ENCODE assay signal across 8 mouse cellular contexts in genomic region chr4:108579743-108580411, GRCm38 (mm10). TPM values are rescaled to one million over a fixed set of nuclear protein-coding genes. Genes with fewer than 3 reads are reported as not detected.
DNase-seq lines count a peak whose midpoint lies in the region; ATAC-seq and TF ChIP-seq lines count a peak whose summit lies in the region.

No protein-coding gene starts in this region.

- whole genome bisulfite sequencing in neural tube, embryonic 11.5 days: 1% methylated on average over 16 of the region's 16 CpGs
- WGBS in embryonic facial prominence, embryonic 13.5 days: 1% methylated on average over 16 of the region's 16 CpGs
- WGBS in limb, embryonic 10.5 days: 1% methylated on average over 16 of the region's 16 CpGs
- WGBS in small intestine, adult 2 months: under 1% methylated on average over 16 of the region's 16 CpGs

- H3K4me2 ChIP-seq in neural tube, embryonic 11.5 days (ENCODE audit: low read depth): peak overlapping the region; percentile 78
- H3K4me2 ChIP-seq in embryonic facial prominence, embryonic 13.5 days: peak overlapping the region; percentile 88

- H3K9me3 ChIP-seq in neural tube, embryonic 11.5 days (ENCODE audit: control insufficient read depth, low read length): no peaks in the 10 kb centered on the region
- no peaks in the 10 kb centered on the region for H3K9me3 ChIP-seq in embryonic facial prominence, embryonic 13.5 days
- H3K9me3 ChIP-seq in limb, embryonic 10.5 days (replicated peaks): no peaks in the 10 kb centered on the region

- no peak for TF ChIP-seq CTCF in small intestine, adult 2 months (IDR thresholded peaks at IDR 0.05; ENCODE audit: extremely low read depth, insufficient read length, insufficient replicate concordance, low read depth, low read length)

- DNase-seq in neural tube, embryonic 11.5 days (ENCODE audit: low spot score): no peak
- DNase-seq in neural tube, embryonic 10.5 days (ENCODE audit: extremely low spot score, low spot score): no peak
- no peak for DNase-seq in limb, embryonic 10.5 days (ENCODE audit: low spot score)
- DNase-seq in layer of hippocampus, adult 9-11 months: no peak
- DNase-seq in urinary bladder, postnatal 10 days (ENCODE audit: low spot score): no peak
- no peak for DNase-seq in left cerebral cortex, adult 9 months (ENCODE audit: low spot score in 2 of 2)

- H3K9ac ChIP-seq in neural tube, embryonic 11.5 days (ENCODE audit: low read length): peak overlapping the region; percentile 64
- peak overlapping the region; percentile 82 for H3K9ac ChIP-seq in embryonic facial prominence, embryonic 13.5 days

- peaks cover 6% of the 10 kb centered on the region for H3K4me1 ChIP-seq in neural tube, embryonic 11.5 days (ENCODE audit: control insufficient read depth, insufficient read depth, low read length)
- peaks cover 22% of the 10 kb centered on the region for H3K4me1 ChIP-seq in embryonic facial prominence, embryonic 13.5 days
- H3K4me1 ChIP-seq in limb, embryonic 10.5 days: peaks cover 24% of the 10 kb centered on the region
- H3K4me1 ChIP-seq in small intestine, adult 2 months (ENCODE audit: control insufficient read depth, insufficient read depth, insufficient read length, low read length): no peaks in the 10 kb centered on the region

- peak overlapping the region; percentile 60; the same call in 1 of the 2 replicates for H3K27ac ChIP-seq in neural tube, embryonic 11.5 days (ENCODE audit: low read depth, low read length)
- peak overlapping the region; percentile 81 for H3K27ac ChIP-seq in embryonic facial prominence, embryonic 13.5 days
- H3K27ac ChIP-seq in limb, embryonic 10.5 days: peak overlapping the region; percentile 87
- no peak overlapping the region for H3K27ac ChIP-seq in small intestine, adult 2 months (ENCODE audit: insufficient read depth, low read depth, low read length)

- ATAC-seq in neural tube, embryonic 11.5 days (ENCODE audit: insufficient read depth, low FRiP score, low TSS enrichment): no peak; the same call in 1 of the 2 replicates
- no peak for ATAC-seq in embryonic facial prominence, embryonic 13.5 days (ENCODE audit: insufficient number of reproducible peaks, insufficient read depth, low FRiP score, low TSS enrichment, low read depth)

- TF ChIP-seq POLR2A in small intestine, adult 2 months (IDR thresholded peaks at IDR 0.05; ENCODE audit: low read depth, low read length): no peak

- no peaks in the 10 kb centered on the region for H3K36me3 ChIP-seq in neural tube, embryonic 11.5 days (ENCODE audit: control insufficient read depth, insufficient read depth, low read length)
- peaks cover 7% of the 10 kb centered on the region for H3K36me3 ChIP-seq in embryonic facial prominence, embryonic 13.5 days
- peaks cover 53% of the 10 kb centered on the region for H3K36me3 ChIP-seq in limb, embryonic 10.5 days
- peaks cover 6% of the 10 kb centered on the region for H3K36me3 ChIP-seq in small intestine, adult 2 months (ENCODE audit: control insufficient read depth, insufficient read depth, low read length)

- no peaks in the 10 kb centered on the region for H3K27me3 ChIP-seq in neural tube, embryonic 11.5 days (ENCODE audit: control insufficient read depth, insufficient read depth, low read length)
- no peaks in the 10 kb centered on the region for H3K27me3 ChIP-seq in embryonic facial prominence, embryonic 13.5 days
- no peaks in the 10 kb centered on the region for H3K27me3 ChIP-seq in limb, embryonic 10.5 days (ENCODE audit: low read depth, poor library complexity, severe bottlenecking)
- no peaks in the 10 kb centered on the region for H3K27me3 ChIP-seq in small intestine, adult 2 months (ENCODE audit: control insufficient read depth, insufficient read depth, low read length)

- H3K4me3 ChIP-seq in neural tube, embryonic 11.5 days (ENCODE audit: low read depth, low read length): peak overlapping the region; percentile 55
- H3K4me3 ChIP-seq in embryonic facial prominence, embryonic 13.5 days: peak overlapping the region; percentile 83
- peak overlapping the region; percentile 70 for H3K4me3 ChIP-seq in limb, embryonic 10.5 days
- peak overlapping the region; percentile 86 for H3K4me3 ChIP-seq in small intestine, adult 2 months (ENCODE audit: low read depth, low read length)

RNA-seq across cellular contexts. Expression of gene Orc1, which starts 0.7 kb away (rescaled TPM):
- polyA plus RNA-seq in neural tube, embryonic 11.5 days (2014; fragmentation: Nextera tagmentation; extraction: Ambion mirVana): 15.2 and 16.5 TPM in 2 replicates
- polyA plus RNA-seq in embryonic facial prominence, embryonic 13.5 days (2015; fragmentation: Nextera tagmentation; extraction: Ambion mirVana): 12.3 and 12.7 TPM in 2 replicates
- polyA plus RNA-seq in limb, embryonic 10.5 days (2016; fragmentation: Nextera tagmentation; extraction: Ambion mirVana): 30.4 and 31.1 TPM in 2 replicates
- 0.15 and 0.41 TPM in 2 replicates for polyA plus RNA-seq in small intestine, adult 2 months (2012; rRNA removed)

RNA-seq across cellular contexts. Expression of gene Prpf38a, which starts 0.7 kb away (rescaled TPM):
- polyA plus RNA-seq in neural tube, embryonic 11.5 days (2014; fragmentation: Nextera tagmentation; extraction: Ambion mirVana): 114 and 119 TPM in 2 replicates
- 99.5 and 101 TPM in 2 replicates for polyA plus RNA-seq in embryonic facial prominence, embryonic 13.5 days (2015; fragmentation: Nextera tagmentation; extraction: Ambion mirVana)
- polyA plus RNA-seq in limb, embryonic 10.5 days (2016; fragmentation: Nextera tagmentation; extraction: Ambion mirVana): 126 and 132 TPM in 2 replicates
- polyA plus RNA-seq in small intestine, adult 2 months (2012; rRNA removed): 1.1 and 1.4 TPM in 2 replicates

RNA-seq across cellular contexts. Expression of gene Cc2d1b, which starts 39.9 kb away (rescaled TPM):
- polyA plus RNA-seq in neural tube, embryonic 11.5 days (2014; fragmentation: Nextera tagmentation; extraction: Ambion mirVana): 17.5 and 18.1 TPM in 2 replicates
- polyA plus RNA-seq in embryonic facial prominence, embryonic 13.5 days (2015; fragmentation: Nextera tagmentation; extraction: Ambion mirVana): 34.5 and 37.2 TPM in 2 replicates
- 28.9 and 31.2 TPM in 2 replicates for polyA plus RNA-seq in limb, embryonic 10.5 days (2016; fragmentation: Nextera tagmentation; extraction: Ambion mirVana)
- polyA plus RNA-seq in small intestine, adult 2 months (2012; rRNA removed): 9.0 and 20.5 TPM in 2 replicates

Comparison
In these comparisons a context has a peak if more than half of its experiments do, and no peak if none do; other contexts are left out.
1. RNA of gene Prpf38a, which starts 0.7 kb away (polyA plus RNA-seq): 126 to 132 TPM in limb, embryonic 10.5 days, 114 to 119 TPM in neural tube, embryonic 11.5 days and 99.5 to 101 TPM in embryonic facial prominence, embryonic 13.5 days; 1.1 to 1.4 TPM in small intestine, adult 2 months; every median in the first group is over 10 times any median in the second.
2. Peak in every context shown above with its lines, with median percentiles within 50 percentile points of each other: H3K4me3 ChIP-seq.